Mouse (Mus musculus): ENCODE measurements around the gene Casp4. TPM values are rescaled to one million over a fixed set of nuclear protein-coding genes. Genes with fewer than 3 reads are reported as not detected.

Casp4 gene
- polyA plus RNA-seq (2017; shearing (Covaris generic)): 21.4 TPM

DNA sequence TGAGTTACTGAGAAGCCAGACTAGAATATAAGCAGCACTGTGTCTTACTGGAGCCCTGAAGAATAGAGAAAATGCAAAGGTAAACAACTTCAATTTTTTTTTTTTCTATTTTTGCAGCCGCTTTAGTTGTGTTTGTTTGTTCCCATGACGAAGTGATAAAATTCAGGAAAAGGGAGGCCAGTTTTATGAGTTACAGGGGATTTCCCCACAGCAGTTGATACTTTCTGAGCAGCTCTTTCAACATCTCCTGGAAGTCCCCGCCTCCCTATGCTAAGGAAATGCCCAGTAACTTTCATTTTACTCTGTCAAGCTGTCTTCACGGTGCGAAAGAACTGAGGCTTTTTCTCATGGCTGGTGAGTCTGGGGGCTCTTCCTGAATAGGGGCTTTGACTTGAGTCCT, at the start of gene Casp4:
Gene Casp4, plus strand, starts transcription at position 268 of the 400 bp plus-strand sequence.

DNA sequence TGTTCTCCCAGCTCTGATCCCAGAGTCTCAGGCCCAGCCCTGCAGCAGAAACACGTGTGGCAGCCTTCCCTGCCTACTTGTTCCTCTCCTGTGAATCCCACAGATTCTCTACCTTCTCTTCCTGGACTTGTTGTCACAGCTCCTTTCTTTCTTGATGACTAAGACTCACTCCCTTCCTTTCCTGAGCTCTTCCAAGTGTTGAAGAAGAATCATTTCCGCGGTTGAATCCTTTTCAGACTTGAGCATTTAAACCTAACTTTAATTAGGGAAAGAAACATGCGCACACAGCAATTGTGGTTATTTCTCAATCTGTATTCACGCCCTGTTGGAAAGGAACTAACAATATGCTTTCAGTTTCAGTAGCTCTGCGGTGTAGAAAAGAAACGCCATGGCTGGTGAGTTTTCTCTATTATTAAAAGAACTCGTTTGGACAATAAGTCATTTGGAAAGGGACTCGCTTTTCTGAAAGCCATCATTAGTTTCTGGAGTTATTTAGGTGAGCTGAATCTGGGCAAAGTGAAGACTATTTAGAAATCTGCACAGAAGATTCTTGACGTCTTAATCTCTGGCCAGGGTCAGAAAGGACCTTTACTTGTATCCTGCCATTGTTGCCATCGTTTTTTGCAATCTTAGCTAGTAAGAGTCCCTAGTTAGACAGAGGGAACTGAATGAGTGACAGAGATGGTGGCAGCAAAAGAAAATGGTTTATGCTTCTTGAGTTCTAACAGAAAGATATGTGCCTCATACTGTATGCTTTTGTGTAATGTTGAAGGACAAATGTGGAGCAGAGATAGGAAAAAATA, 10.1 kb upstream of the Casp4 start, which contains the start of gene Casp1:
Gene Casp1, plus strand, starts transcription at position 189 of the 803 bp plus-strand sequence.

DNA sequence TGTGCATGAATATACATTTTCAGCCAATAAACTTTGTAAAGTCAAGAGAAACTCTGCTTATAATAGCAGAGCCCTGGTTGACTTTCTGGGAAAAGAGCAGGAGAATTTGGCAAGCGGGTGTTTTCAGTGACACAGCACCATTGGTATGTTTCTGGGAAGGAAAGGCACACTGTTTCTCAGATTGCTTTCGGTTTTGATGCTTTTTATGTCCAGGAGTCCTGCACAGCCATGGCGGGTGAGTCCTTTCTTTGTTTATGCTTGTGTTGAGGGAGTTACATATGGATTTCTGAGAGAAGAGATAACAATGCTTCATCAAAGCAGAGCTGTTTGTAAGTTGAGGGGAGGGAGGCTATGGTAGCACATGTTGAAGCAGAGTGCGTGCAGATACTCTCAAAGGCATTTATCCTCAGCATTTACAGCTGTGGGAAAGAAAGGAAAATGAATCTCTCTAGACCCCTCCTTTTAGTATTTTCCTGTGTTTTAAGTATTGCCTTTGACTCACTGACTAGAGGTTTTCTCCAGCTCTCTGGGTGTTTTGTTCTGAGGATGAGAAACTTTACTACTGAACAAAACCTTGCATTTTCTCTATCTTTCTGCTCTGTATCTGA, 36.8 kb downstream of the Casp4 start, which contains the start of gene Casp12:
Gene Casp12, plus strand, starts transcription at position 140 of the 608 bp plus-strand sequence.

Other genes starting within 250 kb of the Casp4 start
- 26.3 TPM for gene Casp1, start 10.3 kb upstream of the Casp4 start, polyA plus RNA-seq (2017; shearing (Covaris generic))
- gene Casp12, start 36.6 kb downstream of the Casp4 start, polyA plus RNA-seq (2017; shearing (Covaris generic)): 0.17 TPM

Data from CD4-positive, CD25-positive, alpha-beta regulatory T cell (primary cell).